Mouse (Mus musculus): ENCODE measurements around the gene Olfr586. TPM values are rescaled to one million over a fixed set of nuclear protein-coding genes. Genes with fewer than 3 reads are reported as not detected.

Olfr586 gene
- not detected in 2 replicates for polyA plus RNA-seq (2012; rRNA removed)

DNA sequence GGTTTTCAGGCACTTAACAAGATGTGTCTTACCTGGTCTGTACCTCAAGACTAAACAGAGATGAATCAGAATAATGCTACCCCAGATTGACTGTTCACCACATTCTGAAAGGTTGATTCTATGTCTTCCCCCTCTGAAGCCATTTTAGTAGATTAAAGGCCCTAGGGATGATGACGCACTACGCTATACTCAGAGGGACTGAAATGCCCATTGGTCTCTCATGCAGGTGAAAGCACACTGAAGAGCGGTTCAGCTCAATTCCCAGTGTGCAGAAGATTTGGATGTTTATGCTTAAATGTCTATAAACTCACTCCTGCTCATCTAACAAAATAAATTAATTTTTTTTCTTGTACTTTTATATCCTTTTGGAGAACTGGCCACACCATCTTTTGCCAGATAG lies at the start of gene Olfr586:
Gene Olfr586, minus strand, starts transcription at position 101 of the 400 bp plus-strand sequence.
- 94% methylated on average over 3 of the region's 3 CpGs for WGBS
- no peak for TF ChIP-seq CTCF (conservative IDR thresholded peaks at IDR 0.05; ENCODE audit: insufficient read depth, insufficient read length, low read depth, low read length)
- TF ChIP-seq POLR2A (IDR thresholded peaks at IDR 0.05; ENCODE audit: low read depth, low read length): no peak
- Histone ChIP-seq H3K36me3 (ENCODE audit: control insufficient read depth, insufficient read depth, low read length) (no peaks in the 10 kb centered on the region), H3K4me3 (ENCODE audit: insufficient read depth, low read depth, low read length) (no peak within 1 kb of the TSS), H3K27ac (ENCODE audit: insufficient read depth, low read depth, low read length) (no peak within 1 kb of the TSS), H3K4me1 (ENCODE audit: control insufficient read depth, insufficient read depth, low read length) (no peaks in the 10 kb centered on the region), H3K27me3 (replicated peaks; ENCODE audit: control insufficient read depth, insufficient read depth, low read length) (no peaks in the 10 kb centered on the region)
- no peak for DNase-seq

DNA sequence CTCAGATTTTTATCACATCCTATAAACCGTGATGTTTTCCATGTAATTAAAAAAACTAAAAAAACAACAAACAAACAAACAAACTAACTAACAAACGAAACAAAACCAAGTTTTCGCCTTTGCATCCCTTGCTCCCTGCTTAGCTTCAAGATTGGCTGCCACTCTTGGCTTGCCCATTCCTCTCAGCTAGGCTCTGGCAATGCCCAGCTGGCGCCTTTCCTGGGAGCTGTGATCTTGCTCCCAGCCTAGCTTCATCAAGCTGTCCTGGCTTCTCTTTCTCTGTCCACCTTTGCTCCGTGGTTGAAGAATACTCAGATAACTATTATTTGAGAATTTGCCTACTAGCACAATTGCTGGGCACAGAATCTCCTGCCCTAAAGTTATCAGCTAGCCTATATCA lies 44.3 kb upstream of the Olfr586 start:
- H3K27ac ChIP-seq (ENCODE audit: insufficient read depth, low read depth, low read length): no peak overlapping the region
- no peaks in the 10 kb centered on the region for H3K27me3 ChIP-seq (replicated peaks; ENCODE audit: control insufficient read depth, insufficient read depth, low read length)
- H3K4me3 ChIP-seq (ENCODE audit: insufficient read depth, low read depth, low read length): no peak overlapping the region
- TF ChIP-seq POLR2A (IDR thresholded peaks at IDR 0.05; ENCODE audit: low read depth, low read length): no peak
- TF ChIP-seq CTCF (conservative IDR thresholded peaks at IDR 0.05; ENCODE audit: insufficient read depth, insufficient read length, low read depth, low read length): no peak
- H3K4me1 ChIP-seq (ENCODE audit: control insufficient read depth, insufficient read depth, low read length): no peaks in the 10 kb centered on the region
- 70% methylated on average over 5 of the region's 5 CpGs for WGBS
- no peaks in the 10 kb centered on the region for H3K36me3 ChIP-seq (ENCODE audit: control insufficient read depth, insufficient read depth, low read length)
- no peak for DNase-seq

DNA sequence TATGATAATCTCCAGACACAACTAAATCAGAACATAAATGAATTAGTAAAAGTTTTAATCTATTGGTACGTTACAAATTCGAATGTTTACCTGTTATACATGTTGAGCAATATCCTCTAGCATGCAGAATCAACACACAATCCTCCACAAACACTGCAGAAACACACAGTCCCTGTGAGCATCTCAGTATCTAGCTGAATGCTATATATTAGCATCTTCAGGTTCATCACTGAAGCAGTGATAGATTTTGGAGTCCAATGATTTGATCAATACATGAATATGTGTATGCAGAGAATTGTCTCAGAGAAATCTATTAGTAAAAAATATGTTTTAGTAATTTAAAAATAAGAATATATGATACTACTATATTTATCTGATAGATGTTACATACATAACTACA lies 30.8 kb upstream of the Olfr586 start, which contains the start of gene Olfr589:
Gene Olfr589, minus strand, starts transcription at position 101 of the 400 bp plus-strand sequence.
- 48% methylated on average over 2 of the region's 2 CpGs for WGBS
- no peak for DNase-seq
- TF ChIP-seq CTCF (conservative IDR thresholded peaks at IDR 0.05; ENCODE audit: insufficient read depth, insufficient read length, low read depth, low read length) (no peak), POLR2A (IDR thresholded peaks at IDR 0.05; ENCODE audit: low read depth, low read length) (no peak)
- Histone ChIP-seq H3K27ac (ENCODE audit: insufficient read depth, low read depth, low read length) (no peak within 1 kb of the TSS), H3K4me3 (ENCODE audit: insufficient read depth, low read depth, low read length) (no peak within 1 kb of the TSS), H3K27me3 (replicated peaks; ENCODE audit: control insufficient read depth, insufficient read depth, low read length) (no peaks in the 10 kb centered on the region), H3K4me1 (ENCODE audit: control insufficient read depth, insufficient read depth, low read length) (no peaks in the 10 kb centered on the region), H3K36me3 (ENCODE audit: control insufficient read depth, insufficient read depth, low read length) (no peaks in the 10 kb centered on the region)

DNA sequence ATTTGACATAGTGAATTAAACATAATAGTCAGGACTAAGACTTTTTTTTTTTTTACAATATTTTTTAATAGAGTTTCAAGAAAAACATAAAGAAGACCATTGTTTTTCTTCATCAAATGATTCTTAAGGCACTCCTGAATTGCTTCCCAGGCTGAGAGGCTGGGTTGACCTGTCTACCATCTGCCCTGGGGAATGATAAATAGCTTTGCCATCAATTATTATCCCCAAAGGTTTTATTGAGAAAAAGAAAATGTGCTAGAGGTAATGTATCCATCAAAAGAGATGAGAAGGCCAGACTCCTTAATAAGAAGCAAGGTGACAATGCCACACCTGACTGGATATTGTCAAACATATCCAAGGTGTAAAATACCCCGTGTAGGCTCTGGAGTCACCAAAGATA lies 15.1 kb upstream of the Olfr586 start, which contains the start of gene Olfr588-ps1:
Gene Olfr588-ps1, plus strand, starts transcription at position 301 of the 400 bp plus-strand sequence.
- no peak within 1 kb of the TSS for H3K4me3 ChIP-seq (ENCODE audit: insufficient read depth, low read depth, low read length)
- TF ChIP-seq CTCF (conservative IDR thresholded peaks at IDR 0.05; ENCODE audit: insufficient read depth, insufficient read length, low read depth, low read length) (no peak), POLR2A (IDR thresholded peaks at IDR 0.05; ENCODE audit: low read depth, low read length) (no peak)
- no peaks in the 10 kb centered on the region for H3K27me3 ChIP-seq (replicated peaks; ENCODE audit: control insufficient read depth, insufficient read depth, low read length)
- H3K36me3 ChIP-seq (ENCODE audit: control insufficient read depth, insufficient read depth, low read length): no peaks in the 10 kb centered on the region
- WGBS: 82% methylated on average over 1 of the region's 1 CpGs
- H3K27ac ChIP-seq (ENCODE audit: insufficient read depth, low read depth, low read length): no peak within 1 kb of the TSS
- DNase-seq: no peak
- H3K4me1 ChIP-seq (ENCODE audit: control insufficient read depth, insufficient read depth, low read length): no peaks in the 10 kb centered on the region

DNA sequence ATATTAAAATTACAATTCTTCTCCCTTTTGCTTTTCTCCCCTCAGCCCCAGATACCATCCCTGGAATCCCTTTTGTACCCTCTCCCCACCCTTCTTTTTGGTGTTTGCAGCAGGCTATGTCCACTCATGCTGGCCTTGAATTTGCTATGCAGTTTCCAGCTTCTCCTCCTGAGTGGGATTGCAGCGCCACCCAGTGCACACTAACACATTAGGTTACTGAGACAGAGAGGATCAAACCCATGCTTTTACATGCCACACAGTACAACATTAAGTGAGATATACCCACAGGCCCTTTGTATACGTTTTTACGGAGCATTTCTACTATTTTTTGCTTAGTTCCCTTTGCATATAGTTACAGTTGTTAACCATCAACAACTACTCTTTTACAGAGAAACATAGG lies 6.0 kb downstream of the Olfr586 start:
- no peaks in the 10 kb centered on the region for H3K4me1 ChIP-seq (ENCODE audit: control insufficient read depth, insufficient read depth, low read length)
- DNase-seq: no peak
- no peak overlapping the region for H3K4me3 ChIP-seq (ENCODE audit: insufficient read depth, low read depth, low read length)
- no peaks in the 10 kb centered on the region for H3K36me3 ChIP-seq (ENCODE audit: control insufficient read depth, insufficient read depth, low read length)
- WGBS: 53% methylated on average over 3 of the region's 3 CpGs
- TF ChIP-seq POLR2A (IDR thresholded peaks at IDR 0.05; ENCODE audit: low read depth, low read length): no peak
- peak; percentile 36; the same call in 1 of the 2 replicates for TF ChIP-seq CTCF (conservative IDR thresholded peaks at IDR 0.05; ENCODE audit: insufficient read depth, insufficient read length, low read depth, low read length)
- H3K27ac ChIP-seq (ENCODE audit: insufficient read depth, low read depth, low read length): no peak overlapping the region
- no peaks in the 10 kb centered on the region for H3K27me3 ChIP-seq (replicated peaks; ENCODE audit: control insufficient read depth, insufficient read depth, low read length)

DNA sequence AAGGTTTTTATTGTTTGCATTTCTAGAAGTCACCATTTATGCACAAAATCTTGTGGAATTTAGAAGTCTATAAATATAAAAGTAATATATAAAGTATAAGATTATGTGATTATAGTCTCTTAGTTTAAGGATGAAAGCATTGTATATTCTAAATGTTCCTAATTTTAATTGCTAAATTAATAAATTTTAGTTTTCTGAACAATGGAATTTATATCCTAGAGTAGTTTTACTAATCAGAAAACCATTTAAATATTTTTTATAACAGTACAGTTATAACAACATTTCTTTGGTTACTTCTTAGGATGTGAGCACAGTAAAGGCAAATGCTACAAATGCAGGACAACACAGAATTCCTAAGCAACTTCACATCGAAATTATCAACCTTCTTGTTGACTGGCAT lies 28.0 kb downstream of the Olfr586 start, which contains the start of gene Olfr585:
Gene Olfr585, plus strand, starts transcription at position 301 of the 400 bp plus-strand sequence.
- Histone ChIP-seq H3K4me3 (ENCODE audit: insufficient read depth, low read depth, low read length) (no peak within 1 kb of the TSS), H3K27ac (ENCODE audit: insufficient read depth, low read depth, low read length) (no peak within 1 kb of the TSS), H3K36me3 (ENCODE audit: control insufficient read depth, insufficient read depth, low read length) (no peaks in the 10 kb centered on the region), H3K4me1 (ENCODE audit: control insufficient read depth, insufficient read depth, low read length) (no peaks in the 10 kb centered on the region), H3K27me3 (replicated peaks; ENCODE audit: control insufficient read depth, insufficient read depth, low read length) (peaks cover 1% of the 10 kb centered on the region; the same call in 1 of the 2 replicates)
- no peak for DNase-seq
- no peak for TF ChIP-seq CTCF (conservative IDR thresholded peaks at IDR 0.05; ENCODE audit: insufficient read depth, insufficient read length, low read depth, low read length)
- TF ChIP-seq POLR2A (IDR thresholded peaks at IDR 0.05; ENCODE audit: low read depth, low read length): no peak
- 84% methylated on average over 1 of the region's 1 CpGs for WGBS

DNA sequence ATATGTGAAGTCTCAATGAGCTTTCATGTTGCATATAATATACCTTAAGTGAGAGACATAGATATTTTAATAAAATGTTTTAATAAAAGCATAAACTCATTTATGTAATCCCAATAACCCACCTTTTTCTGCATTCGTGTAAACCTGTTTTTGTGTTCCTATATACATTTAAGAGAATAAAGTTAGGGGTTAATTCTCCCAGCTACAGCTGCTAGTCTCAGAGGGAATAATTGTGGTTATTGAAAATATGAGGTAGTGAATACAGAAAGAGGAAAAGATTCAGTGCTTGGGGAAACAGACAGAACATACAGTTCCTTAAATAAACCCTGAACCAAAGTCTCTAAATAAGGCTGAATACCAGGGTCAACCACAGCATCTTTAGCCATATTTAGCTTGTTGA lies 43.9 kb downstream of the Olfr586 start, which contains the start of gene Olfr584:
Gene Olfr584, plus strand, starts transcription at position 301 of the 400 bp plus-strand sequence.
- no peak for DNase-seq
- Histone ChIP-seq H3K4me3 (ENCODE audit: insufficient read depth, low read depth, low read length) (no peak within 1 kb of the TSS), H3K27me3 (replicated peaks; ENCODE audit: control insufficient read depth, insufficient read depth, low read length) (no peaks in the 10 kb centered on the region), H3K27ac (ENCODE audit: insufficient read depth, low read depth, low read length) (no peak within 1 kb of the TSS), H3K36me3 (ENCODE audit: control insufficient read depth, insufficient read depth, low read length) (no peaks in the 10 kb centered on the region), H3K4me1 (ENCODE audit: control insufficient read depth, insufficient read depth, low read length) (no peaks in the 10 kb centered on the region)
- no peak for TF ChIP-seq POLR2A (IDR thresholded peaks at IDR 0.05; ENCODE audit: low read depth, low read length)
- TF ChIP-seq CTCF (conservative IDR thresholded peaks at IDR 0.05; ENCODE audit: insufficient read depth, insufficient read length, low read depth, low read length): no peak
- WGBS: 84% methylated on average over 1 of the region's 1 CpGs

Other genes starting within 250 kb of the Olfr586 start
- gene Olfr568, start 248.5 kb downstream of the Olfr586 start, polyA plus RNA-seq (2012; rRNA removed): not detected in 2 replicates
- not detected in 2 replicates for gene Olfr569, start 234.8 kb downstream of the Olfr586 start, polyA plus RNA-seq (2012; rRNA removed)
- not detected in 2 replicates for gene Olfr570, start 231.1 kb downstream of the Olfr586 start, polyA plus RNA-seq (2012; rRNA removed)
- not detected in 2 replicates for gene Olfr571, start 208.1 kb downstream of the Olfr586 start, polyA plus RNA-seq (2012; rRNA removed)
- not detected in 2 replicates for gene Olfr572, start 201.2 kb downstream of the Olfr586 start, polyA plus RNA-seq (2012; rRNA removed)
- not detected in 2 replicates for gene Olfr573-ps1, start 183.1 kb downstream of the Olfr586 start, polyA plus RNA-seq (2012; rRNA removed)
- gene Olfr574, start 177.2 kb downstream of the Olfr586 start, polyA plus RNA-seq (2012; rRNA removed): not detected in 2 replicates
- not detected in 2 replicates for gene Olfr575, start 166.9 kb downstream of the Olfr586 start, polyA plus RNA-seq (2012; rRNA removed)
- not detected in 2 replicates for gene Olfr576, start 163.0 kb downstream of the Olfr586 start, polyA plus RNA-seq (2012; rRNA removed)
- not detected in 2 replicates for gene Olfr577, start 149.7 kb downstream of the Olfr586 start, polyA plus RNA-seq (2012; rRNA removed)
- not detected in 2 replicates for gene Olfr578, start 136.3 kb downstream of the Olfr586 start, polyA plus RNA-seq (2012; rRNA removed)
- not detected in 2 replicates for gene Olfr582, start 87.6 kb downstream of the Olfr586 start, polyA plus RNA-seq (2012; rRNA removed)
- not detected in 2 replicates for gene Olfr583, start 74.3 kb downstream of the Olfr586 start, polyA plus RNA-seq (2012; rRNA removed)
- not detected in 2 replicates for gene Olfr584, start 43.8 kb downstream of the Olfr586 start, polyA plus RNA-seq (2012; rRNA removed)
- not detected in 2 replicates for gene Olfr585, start 27.9 kb downstream of the Olfr586 start, polyA plus RNA-seq (2012; rRNA removed)
- not detected in 2 replicates for gene Olfr588-ps1, start 15.2 kb upstream of the Olfr586 start, polyA plus RNA-seq (2012; rRNA removed)
- not detected in 2 replicates for gene Olfr589, start 30.7 kb upstream of the Olfr586 start, polyA plus RNA-seq (2012; rRNA removed)
- not detected in 2 replicates for gene Olfr591, start 52.7 kb upstream of the Olfr586 start, polyA plus RNA-seq (2012; rRNA removed)
- not detected in 2 replicates for gene Olfr592, start 59.2 kb upstream of the Olfr586 start, polyA plus RNA-seq (2012; rRNA removed)
- gene Olfr593, start 86.2 kb upstream of the Olfr586 start, polyA plus RNA-seq (2012; rRNA removed): not detected in 2 replicates
- not detected in 2 replicates for gene Olfr594, start 91.4 kb upstream of the Olfr586 start, polyA plus RNA-seq (2012; rRNA removed)
- gene Usp17ld, start 126.9 kb upstream of the Olfr586 start, polyA plus RNA-seq (2012; rRNA removed): not detected in 2 replicates
- gene Olfr596, start 180.0 kb upstream of the Olfr586 start, polyA plus RNA-seq (2012; rRNA removed): not detected in 2 replicates
- gene Olfr597, start 190.7 kb upstream of the Olfr586 start, polyA plus RNA-seq (2012; rRNA removed): not detected in 2 replicates
- gene Olfr598, start 197.9 kb upstream of the Olfr586 start, polyA plus RNA-seq (2012; rRNA removed): not detected in 2 replicates
- gene Olfr599, start 210.3 kb upstream of the Olfr586 start, polyA plus RNA-seq (2012; rRNA removed): not detected in 2 replicates
- not detected in 2 replicates for gene Olfr600, start 224.0 kb upstream of the Olfr586 start, polyA plus RNA-seq (2012; rRNA removed)
- not detected in 2 replicates for gene Olfr601, start 237.0 kb upstream of the Olfr586 start, polyA plus RNA-seq (2012; rRNA removed)

Data from kidney, adult 2 months (tissue).